Mouse (Mus musculus): ENCODE results near the gene Gm20708. TPM values are rescaled to one million over a fixed set of nuclear protein-coding genes. Genes with fewer than 3 reads are reported as not detected.
A peak's percentile ranks its signal among the peaks of the same experiment; 100 is the strongest.
"Not testable (repeated sequence)": the region's sequence is repeated elsewhere in the genome, so short reads cannot be mapped to it uniquely, and the experiment has no call there.

Gm20708 gene
- total RNA-seq, 2 experiments from 2014 or later, result 0.99 TPM; not detected in 1

DNA sequence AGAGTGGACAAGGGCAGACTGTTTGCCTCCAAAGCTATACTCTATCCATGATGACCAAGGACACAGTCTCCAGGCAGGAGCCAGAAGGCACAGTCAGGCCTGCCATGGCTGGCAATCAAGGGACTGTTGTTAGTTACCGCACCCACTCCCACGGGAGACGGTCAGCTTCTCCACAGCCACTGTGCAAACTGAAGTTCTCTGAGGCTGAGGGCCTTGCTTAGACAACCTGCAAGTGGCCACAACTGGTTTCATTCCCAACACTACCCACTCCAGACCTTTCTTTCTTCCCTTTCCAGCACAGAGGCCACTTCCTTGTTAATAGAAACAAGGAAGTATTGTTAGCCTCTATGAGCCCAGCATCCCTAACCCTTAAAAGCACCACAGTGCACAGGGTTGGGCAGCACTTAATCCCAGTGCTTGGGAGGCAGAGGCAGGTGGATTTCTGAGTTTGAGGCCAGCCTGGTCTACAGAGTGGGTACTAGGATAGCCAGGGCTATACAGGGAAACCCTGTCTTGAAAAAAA is 6.2 kb upstream of the Gm20708 start:
- peak; percentile 61 for ATAC-seq (replicated peaks; ENCODE audit: poor library complexity, severe bottlenecking)

DNA sequence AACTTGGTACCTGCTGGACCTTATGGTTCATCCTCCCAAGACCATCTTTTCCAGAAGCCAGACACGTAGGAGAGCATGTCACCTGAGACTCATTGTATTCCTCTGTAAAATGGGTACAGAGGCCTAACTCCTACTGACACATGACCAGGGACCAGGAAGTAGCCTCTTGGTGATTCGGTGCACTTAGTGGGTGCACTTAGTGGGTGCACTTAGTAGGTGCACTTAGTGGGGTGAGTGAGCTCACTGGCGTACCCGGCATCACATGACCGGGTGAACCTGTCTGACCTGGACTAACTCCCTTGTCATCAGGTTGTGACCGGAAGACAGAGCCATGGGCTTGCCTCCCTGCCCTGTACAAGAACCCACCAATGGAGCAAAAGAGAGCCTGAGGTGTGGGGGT is 2.7 kb upstream of the Gm20708 start:
- ATAC-seq (replicated peaks; ENCODE audit: poor library complexity, severe bottlenecking), result no peak

DNA sequence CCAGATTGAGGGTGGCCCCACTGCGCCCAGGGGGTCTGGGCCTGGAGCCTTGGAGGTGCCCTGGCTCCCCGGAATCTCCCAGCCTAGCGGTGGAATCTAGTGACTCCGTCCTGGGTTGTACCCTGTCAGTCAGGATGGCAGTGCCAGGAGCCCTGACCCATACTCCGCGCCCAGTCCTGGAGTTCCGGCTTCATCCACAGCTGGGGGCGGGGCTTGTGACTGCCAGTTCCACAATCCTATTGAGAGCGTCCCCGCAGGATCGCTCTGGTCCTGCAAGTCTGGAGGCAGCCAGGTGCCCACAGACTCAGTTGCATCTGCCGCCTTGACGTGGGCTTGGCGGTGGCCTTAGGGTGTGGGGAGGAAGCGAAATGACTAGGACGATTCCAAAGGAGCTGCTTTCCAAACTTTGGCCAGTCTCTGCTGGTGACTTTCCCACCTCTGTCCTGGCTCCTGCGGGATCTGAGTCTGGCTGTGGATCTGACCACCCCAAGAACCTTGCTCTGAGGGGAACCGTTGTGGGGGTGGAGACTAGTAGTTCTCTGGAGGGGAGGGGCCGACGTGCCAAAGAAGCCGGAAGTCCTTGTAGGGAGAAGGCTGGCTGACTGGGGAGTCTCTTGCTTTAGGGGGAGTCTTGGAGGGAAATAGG is 1.1 kb downstream of the Gm20708 start:
- peak; percentile 72 for ATAC-seq (replicated peaks; ENCODE audit: poor library complexity, severe bottlenecking)

DNA sequence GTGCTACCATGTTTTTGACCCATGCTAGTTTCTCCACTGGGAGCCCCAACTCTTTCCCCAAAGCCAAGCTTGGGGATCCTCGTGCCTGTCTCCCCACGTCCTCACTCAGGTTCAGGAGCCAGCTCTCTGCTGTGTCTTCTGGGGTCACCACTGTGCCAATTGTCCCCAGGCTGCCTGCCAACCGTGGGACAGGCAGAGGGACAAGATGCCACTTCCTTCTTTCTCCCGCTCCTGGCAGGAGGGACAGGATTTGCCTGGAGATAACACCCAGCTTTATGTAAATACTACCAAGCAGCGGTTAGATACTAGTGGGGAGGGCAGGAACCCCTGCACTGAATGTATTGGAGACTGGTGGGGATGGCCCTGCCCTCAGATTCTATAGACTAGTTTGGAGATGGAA is 4.4 kb downstream of the Gm20708 start:
- no peak for ATAC-seq (replicated peaks; ENCODE audit: poor library complexity, severe bottlenecking)

DNA sequence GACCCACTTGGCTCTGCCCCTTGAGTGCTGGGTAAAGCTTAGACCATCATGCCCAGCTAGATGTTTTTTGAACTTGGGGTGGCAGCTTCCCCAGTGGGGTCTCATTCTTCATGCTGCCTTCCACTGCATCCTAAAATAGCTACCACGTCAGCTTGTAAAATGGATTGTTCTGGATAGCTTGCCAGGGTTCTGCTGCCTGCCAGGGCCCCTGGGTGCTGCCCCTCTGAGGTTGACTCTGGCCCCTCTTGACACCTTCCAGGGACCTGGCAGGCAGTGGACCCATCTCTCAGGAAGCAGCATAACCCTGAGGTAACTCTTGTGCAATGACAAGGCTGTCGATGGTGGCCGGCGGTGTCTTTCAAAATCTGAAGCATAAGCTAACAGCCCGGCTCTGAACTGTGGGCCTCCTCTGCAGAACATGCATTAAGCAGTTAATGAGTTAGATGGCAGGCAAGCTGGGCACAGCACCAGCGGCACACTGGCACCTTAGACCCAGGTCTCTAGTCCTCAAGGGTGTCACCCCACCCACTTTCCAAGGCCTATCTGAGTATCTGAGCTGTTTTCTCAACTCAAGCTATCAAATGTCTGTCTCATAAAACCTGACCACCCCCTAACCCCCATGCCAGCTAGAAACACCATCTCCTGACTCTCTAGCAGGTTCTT is 5.4 kb downstream of the Gm20708 start:
- peak; percentile 21; the same call in 1 of the 2 replicates for ATAC-seq (replicated peaks; ENCODE audit: poor library complexity, severe bottlenecking)

DNA sequence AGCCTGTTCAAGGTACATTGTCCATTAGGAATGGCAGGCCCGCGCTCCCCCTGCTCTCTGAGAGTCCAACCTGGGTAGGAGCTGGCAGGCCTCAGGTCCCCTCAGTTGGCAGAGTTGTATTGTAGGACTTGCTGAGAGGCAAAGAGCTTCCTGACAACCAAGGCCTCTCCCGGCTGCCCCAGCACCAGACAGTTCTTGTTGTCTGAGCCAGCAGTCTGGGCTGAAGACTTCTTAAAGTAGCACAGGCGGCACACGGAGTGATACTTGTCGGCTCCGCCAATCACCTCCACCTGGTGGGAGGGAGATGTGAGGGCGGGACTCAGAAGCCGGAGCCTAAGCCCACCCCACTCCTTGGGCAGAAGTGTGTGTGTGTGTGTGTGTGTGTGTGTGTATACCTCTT is 6.4 kb downstream of the Gm20708 start:
- ATAC-seq (replicated peaks; ENCODE audit: poor library complexity, severe bottlenecking), result not testable (repeated sequence)

DNA sequence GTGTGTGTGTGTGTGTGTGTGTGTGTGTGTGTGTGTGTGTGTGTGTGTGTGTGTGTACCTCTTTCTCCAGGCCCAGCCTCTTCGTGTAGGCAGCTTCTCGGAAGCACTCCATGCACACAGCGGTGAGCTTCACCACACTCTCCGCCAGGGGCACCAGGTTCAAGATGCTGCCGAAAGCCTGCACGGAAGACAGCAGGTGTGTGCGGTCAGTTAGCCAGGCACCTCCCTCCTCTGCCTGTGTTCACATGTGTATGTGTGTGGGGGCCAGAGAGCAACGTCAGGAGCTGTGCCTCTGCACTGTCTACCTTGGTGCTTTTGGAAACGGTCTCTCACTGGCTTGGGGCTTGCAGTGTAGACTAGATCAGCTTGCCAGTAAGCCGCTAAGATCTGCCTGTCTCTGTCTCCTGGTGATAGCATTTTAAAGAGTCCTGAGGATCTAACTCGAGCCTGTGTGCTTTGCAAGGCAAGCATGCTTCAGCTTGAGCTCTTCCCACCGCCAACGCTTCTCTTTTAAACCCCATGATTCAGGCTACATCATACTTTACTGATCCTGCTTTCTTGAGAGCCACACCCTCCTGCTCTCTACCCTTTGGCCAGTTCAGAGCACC is 7.0 kb downstream of the Gm20708 start:
- ATAC-seq (replicated peaks; ENCODE audit: poor library complexity, severe bottlenecking), result no peak

DNA sequence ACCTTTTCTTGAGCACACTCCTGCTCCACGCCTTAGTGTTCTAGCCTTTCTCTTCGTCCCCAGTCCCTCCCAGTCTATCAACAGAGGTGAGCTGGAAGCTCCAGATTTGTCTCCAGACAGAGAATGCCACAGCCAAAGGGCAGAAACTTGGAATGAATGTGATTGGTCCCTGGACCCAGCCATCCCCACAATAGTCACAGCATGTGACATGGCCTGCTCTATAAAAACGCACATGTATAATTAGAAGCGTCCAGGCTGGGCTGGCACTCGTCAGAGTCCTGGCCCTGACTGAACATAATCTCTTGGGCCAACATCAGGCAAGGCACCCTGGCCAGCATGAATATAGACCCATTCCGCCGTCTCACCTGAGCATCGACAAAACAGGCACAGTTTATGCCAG is 9.6 kb downstream of the Gm20708 start:
- ATAC-seq (replicated peaks; ENCODE audit: poor library complexity, severe bottlenecking), result no peak

DNA sequence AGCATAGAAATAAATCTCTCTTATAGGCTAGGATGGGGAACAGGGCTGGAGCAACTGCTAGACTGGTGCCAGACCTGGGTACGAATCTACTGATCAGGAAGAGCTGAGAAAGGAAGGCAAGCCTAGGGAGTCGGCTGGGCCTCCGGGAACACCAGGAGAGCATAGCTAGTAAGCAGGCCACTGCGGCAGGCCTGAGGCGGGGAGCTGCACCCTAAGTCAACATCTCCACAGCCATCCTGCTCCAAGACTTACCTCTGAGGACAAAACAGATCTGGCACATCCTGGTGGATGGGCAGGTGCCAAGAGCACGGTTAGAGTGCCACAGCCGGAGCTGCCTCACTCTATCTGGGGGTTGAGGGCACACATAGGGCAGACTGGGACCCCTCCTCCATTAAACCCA is 10.7 kb downstream of the Gm20708 start:
- ATAC-seq (replicated peaks; ENCODE audit: poor library complexity, severe bottlenecking), result no peak

DNA sequence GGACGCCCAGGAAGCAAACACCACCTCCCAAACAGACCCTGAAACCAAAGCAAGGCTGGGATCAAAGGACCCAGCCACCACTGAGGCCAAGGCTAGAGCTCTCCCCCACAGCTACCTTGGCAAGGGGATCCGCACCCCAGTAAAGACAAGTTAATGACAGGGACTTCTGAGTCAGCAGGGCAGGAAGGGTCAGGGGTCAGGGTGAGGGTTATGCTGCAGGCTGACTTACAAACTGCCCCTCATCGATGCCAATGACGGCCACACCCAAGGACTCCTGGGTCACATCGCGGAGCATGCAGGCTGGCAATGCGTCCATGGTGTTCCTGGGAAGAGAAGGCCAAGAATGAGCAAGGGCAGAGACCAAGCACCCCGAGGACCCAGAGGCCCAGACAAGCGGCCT is 12.4 kb downstream of the Gm20708 start:
- ATAC-seq (replicated peaks; ENCODE audit: poor library complexity, severe bottlenecking), result no peak

DNA sequence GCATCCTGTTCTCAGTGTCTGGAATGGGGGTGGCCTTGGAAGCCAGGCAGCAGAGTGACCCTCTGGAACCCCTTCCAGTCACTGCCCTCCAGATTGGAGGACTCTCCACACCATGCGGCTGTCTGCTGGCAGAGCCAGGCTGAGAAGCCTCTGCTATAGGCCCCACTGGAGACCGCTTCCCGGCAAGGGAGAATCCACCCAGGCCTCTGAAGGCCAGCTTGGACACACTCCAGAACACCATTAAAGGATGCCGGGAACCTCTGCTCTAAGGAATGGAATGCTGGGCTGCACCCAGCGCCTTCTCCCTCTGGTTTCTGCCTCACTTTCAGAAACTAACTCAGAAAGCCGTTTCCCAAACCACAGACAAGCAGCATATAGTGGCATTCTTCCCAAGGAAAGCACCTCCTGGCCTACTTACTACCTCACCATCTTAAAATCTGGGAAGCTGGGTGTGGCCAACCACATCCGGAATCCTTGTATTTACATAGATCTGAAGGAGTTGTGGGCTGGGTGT is 13.3 kb downstream of the Gm20708 start:
- no peak for ATAC-seq (replicated peaks; ENCODE audit: poor library complexity, severe bottlenecking)

DNA sequence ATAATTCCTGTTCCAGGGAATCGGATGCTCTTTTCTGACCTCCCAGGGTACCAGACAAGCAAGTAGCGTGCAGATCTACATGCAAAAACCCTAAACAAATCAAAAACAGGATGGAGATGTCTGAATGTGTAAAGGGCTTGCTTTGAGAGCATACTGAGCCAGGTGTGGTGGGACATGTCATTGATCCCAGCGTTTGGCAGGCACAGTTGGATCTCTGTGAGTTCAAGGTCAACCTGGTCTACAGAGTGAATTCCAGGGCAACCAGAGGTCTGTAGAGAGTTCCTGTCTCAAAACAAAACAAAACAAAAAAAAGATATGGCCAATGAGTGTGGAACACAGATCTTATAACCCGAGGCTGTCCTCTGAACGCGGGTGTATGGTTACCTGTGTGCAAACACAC is 13.9 kb downstream of the Gm20708 start:
- ATAC-seq (replicated peaks; ENCODE audit: poor library complexity, severe bottlenecking), result no peak

DNA sequence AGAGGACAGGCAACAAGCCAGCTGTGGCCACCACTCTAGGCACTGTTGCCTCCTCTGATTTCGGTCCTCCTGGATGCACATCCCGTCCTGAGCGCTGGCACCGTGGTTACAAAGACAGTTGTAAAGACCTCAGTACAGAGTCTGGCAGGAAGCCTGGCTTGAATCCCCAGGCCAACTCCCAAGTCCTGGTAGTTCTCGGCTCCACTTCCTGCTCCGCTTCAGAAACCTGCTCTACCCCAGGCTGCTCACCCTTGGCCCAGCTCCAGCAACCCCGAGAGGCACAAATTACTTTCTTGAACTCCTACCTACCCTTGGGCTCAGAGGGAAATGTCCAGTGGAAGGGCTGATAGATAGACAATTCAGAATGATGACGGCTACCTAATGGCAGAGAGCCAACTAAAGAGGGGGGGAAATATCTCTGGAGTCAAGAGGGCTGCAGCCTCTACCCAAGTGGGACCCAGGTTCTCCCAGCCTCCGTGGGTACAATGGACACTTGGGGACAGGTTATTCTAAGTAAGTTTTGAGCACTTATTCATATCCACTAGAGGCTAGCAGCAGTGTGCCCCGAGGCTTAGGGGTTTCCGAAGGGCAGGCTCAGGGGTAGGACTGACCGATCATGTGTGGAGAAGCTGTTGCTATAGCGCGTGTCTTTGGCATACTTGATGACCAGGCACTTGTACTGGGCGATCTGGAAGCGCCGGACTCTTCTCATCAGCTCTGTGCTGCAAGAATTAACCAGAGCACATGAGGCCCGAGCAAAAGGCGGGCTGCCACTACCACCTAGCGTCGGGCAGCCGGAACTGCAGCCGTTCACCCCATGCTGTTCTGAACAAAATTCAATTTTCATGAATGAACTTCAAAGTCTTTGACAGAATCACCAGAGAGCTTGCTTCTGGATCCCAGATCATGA is 14.8 kb downstream of the Gm20708 start:
- ATAC-seq (replicated peaks; ENCODE audit: poor library complexity, severe bottlenecking), result peak; percentile 48

DNA sequence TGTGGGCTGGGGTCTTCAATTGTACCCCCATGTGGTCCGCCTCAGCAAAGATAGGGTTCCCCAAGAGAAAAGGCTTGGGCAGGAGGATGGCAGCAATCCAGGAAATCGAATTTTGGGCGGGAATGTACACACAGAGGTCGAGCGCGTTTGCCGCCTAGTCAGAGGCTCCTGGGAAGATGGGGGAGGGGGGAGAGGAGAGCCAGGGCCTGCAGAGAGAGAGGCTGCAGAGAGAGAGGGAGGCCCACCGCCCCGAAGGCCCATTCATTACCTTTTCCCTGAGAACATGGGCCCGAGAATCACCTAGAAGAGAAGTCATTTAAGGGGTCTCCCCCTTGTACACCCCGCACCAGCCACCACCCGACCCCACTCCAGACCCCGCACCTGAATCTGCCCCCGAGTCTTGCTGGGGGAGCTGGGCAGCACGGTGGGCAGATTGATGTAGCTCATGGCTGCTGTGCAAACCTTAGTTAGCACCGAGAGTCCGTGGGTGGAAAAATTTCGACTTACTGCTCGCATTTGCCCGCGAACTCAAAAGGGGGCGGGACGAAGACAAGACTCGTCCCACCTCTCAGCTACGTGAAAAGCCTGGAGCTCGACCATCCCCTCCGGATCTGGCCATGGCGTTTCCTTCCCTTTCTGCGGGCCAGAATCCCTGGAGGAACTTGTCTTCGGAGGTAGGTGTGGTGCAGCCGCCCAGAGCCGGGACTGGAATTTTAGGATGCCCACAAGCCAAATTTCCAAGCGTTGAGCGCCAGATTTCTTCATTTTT is 16.0 kb downstream of the Gm20708 start, which contains the start of the genes Afmid and Tk1:
Gene Afmid (plus strand): TSS at position 592 of the 769 bp plus-strand sequence.
Gene Tk1 (minus strand): TSS at position 760 of the 769 bp plus-strand sequence.
- peak; percentile 40 for ATAC-seq (replicated peaks; ENCODE audit: poor library complexity, severe bottlenecking)

DNA sequence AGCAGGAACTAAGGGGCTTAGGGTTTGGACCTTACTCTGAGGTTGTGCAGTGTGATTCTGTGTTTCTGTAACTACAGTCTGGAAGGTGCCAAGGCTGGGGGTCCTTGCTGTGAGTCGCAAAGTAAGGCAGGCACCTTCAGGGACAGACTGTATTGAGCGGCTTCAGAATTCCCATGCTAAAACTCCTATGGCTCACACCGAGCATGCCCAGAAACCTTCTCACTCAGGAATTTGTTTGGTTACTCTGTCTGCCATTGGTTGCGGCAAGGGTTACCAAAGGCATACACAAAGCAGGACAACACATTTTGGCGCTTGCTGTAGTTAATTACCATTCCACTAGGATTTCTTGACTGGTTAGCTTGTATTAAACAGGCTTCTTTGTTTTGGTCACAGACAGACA is 16.7 kb downstream of the Gm20708 start:
- no peak for ATAC-seq (replicated peaks; ENCODE audit: poor library complexity, severe bottlenecking)

DNA sequence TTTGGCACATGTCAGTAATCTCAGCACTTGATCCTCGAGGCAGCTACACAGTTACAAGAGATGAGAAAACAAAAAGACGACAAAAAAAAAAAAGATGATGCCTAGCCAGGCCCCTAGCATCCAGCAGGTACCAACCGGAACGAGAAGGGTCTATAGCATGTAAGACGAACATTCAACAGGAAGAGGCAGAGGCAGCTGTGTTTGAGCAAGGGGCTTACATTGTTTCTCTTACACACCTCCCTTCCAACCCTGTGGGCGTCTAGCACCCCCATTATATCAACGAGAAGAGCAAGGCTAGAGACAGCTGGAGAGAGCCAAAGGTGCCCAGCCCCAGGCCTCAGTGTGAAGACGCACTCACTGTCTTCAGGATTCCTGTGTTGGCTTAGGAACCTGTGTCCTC is 17.4 kb downstream of the Gm20708 start:
- no peak for ATAC-seq (replicated peaks; ENCODE audit: poor library complexity, severe bottlenecking)

DNA sequence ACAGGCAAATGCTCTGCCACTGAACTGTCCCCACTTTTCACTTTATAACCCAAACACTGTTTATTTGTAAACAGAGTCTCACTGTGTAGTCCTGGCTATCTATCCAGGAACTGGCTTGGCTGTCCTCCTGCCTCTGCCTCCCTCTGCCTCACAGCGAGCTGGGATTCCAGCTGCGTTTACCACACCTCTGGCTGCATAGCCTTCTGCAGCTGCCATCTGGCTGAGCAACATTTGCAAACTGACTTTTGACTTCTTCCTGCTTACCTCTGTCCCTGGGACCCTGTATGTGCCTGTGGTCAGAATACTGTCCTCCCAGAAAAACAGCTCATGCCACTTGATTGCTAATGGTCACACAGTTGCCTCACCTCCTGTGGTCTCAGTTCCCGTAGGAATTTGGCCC is 17.9 kb downstream of the Gm20708 start:
- ATAC-seq (replicated peaks; ENCODE audit: poor library complexity, severe bottlenecking), result no peak

DNA sequence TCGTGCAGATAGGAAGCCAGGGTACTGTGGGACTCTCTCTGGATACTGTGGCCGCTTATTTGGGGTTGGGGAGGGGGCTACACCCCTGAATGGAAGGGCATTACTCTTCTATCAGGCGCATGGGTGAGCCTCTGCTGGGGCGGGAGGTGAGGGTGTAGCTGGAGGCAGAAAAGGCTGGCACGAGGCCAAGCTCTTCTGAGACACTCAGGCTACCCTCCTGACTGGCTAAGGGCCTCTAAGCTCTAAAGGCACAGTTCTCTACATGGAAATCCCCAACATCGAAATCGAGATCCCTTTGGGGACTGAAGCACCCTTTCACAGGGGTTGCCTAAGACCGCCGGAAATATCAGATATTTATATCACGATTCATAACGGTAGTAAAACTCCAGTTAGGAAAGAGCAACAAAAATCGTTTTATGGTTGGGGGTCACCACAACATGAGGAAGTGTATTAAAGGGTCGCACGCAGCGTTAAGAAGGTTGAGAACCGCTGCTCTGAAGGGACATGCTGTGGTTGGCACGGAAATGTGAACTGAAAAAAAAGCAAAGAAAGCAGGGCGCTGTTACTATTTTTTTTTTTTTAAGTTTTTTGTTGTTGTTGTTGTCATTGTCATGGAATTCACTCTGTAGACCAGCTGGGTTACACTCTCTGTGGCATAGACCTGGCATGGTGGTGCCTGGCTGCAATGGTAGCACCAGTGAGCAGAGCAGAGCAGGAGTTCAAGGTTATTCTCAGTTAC is 18.9 kb downstream of the Gm20708 start:
- peak; percentile 7 for ATAC-seq (replicated peaks; ENCODE audit: poor library complexity, severe bottlenecking)
